Mouse (Mus musculus) intestine, embryonic 14.5 days (tissue): ENCODE data around the gene Mllt1. TPM values are rescaled to one million over a fixed set of nuclear protein-coding genes. Genes with fewer than 3 reads are reported as not detected.

Experiments used
- ATAC-seq: fragments of 200-750 bp; cut with Nextera tagmentation; replicated peaks from 2 replicates; pipeline ENCODE4 v1.8.0; 2017; ENCODE audit warnings: low read depth, moderate number of reproducible peaks, moderate TSS enrichment, moderate library complexity; ENCODE audit not compliant: low FRiP score, low TSS enrichment
- DNase-seq: peaks from one replicate; pipeline ENCODE4 v3.0.0-alpha.2; 2018; ENCODE audit warnings: low spot score
- H3K27ac ChIP-seq: fragments of 300-500 bp; sonication (generic); 2 replicates; pipeline ENCODE4 v1.5.1; 2014; ENCODE audit warnings: low read depth, mild to moderate bottlenecking, control low read depth
- H3K27me3 ChIP-seq: fragments of 300-500 bp; sonication (generic); replicated peaks from 2 replicates; pipeline ENCODE4 v1.6.1; 2014; ENCODE audit warnings: low read length, control low read depth; ENCODE audit not compliant: control insufficient read depth, insufficient read depth
- H3K36me3 ChIP-seq: fragments of 300-500 bp; sonication (generic); 2 replicates; pipeline ENCODE4 v1.6.1; 2014; ENCODE audit warnings: low read length, control low read depth; ENCODE audit not compliant: control insufficient read depth, insufficient read depth
- H3K4me1 ChIP-seq: fragments of 300-500 bp; sonication (generic); replicated peaks from 2 replicates; pipeline ENCODE4 v1.6.1; 2014; ENCODE audit warnings: low read length, control low read depth, mixed read lengths; ENCODE audit not compliant: control insufficient read depth, insufficient read depth
- H3K4me2 ChIP-seq: fragments of 300-500 bp; sonication (generic); 2 replicates; pipeline ENCODE4 v1.6.1; 2014; ENCODE audit warnings: low read length
- H3K4me3 ChIP-seq: fragments of 300-500 bp; sonication (generic); 2 replicates; pipeline ENCODE4 v1.5.1; 2014; ENCODE audit warnings: low read depth, low read length, control low read depth, mixed read lengths
- H3K9ac ChIP-seq: fragments of 300-500 bp; sonication (generic); 2 replicates; pipeline ENCODE4 v1.6.1; 2014; ENCODE audit warnings: mild to moderate bottlenecking, low read length
- H3K9me3 ChIP-seq: fragments of 300-500 bp; sonication (generic); 2 replicates; pipeline ENCODE4 v1.6.1; 2016; ENCODE audit warnings: low read length, control low read depth; ENCODE audit not compliant: control insufficient read depth
- WGBS: fragments of 180-500 bp; shearing (Covaris S2); extraction: QIAGEN DNeasy Blood & Tissue Kit; methylation state at CpG from one replicate; pipeline ENCODE4 v1.1.7; 2014; 5-methylcytosine and 5-hydroxymethylcytosine counted together
- polyA plus RNA-seq: library from polyadenylated mRNA; unstranded; fragments of >200 nt; fragmentation: Nextera tagmentation; extraction: Ambion mirVana; gene quantifications from 2 replicates; pipeline ENCODE4 v1.2.1, GENCODE M21; 2014

Mllt1 gene
- polyA plus RNA-seq, 1 experiment from 2014 or later: 30.4 TPM

GRCm38 (mm10) chr17:56883612-56884011 lies 51.6 kb downstream of the Mllt1 start:
- Histone ChIP-seq H3K4me1 (no peaks in the 10 kb centered on the region; the same call in 1 of the 2 replicates), H3K4me2 (peak overlapping the region; percentile 40), H3K9me3 (0 out of 2 replicates have a peak, but pooled peaks cover 3% of the 10 kb centered on the region), H3K4me3 (0 out of 2 replicates have a peak overlapping the region, but pooled peaks have one; percentile 11), H3K9ac (no peak overlapping the region), H3K36me3 (no peaks in the 10 kb centered on the region), H3K27me3 (no peaks in the 10 kb centered on the region), H3K27ac (no peak overlapping the region)
- 33% methylated on average over 17 of the region's 17 CpGs for WGBS
- DNase-seq (no peak), ATAC-seq (no peak)

- no peaks in the 10 kb centered on the region for H3K27me3 ChIP-seq
- H3K4me1 ChIP-seq: no peaks in the 10 kb centered on the region
- 92% methylated on average over 19 of the region's 19 CpGs for WGBS
- ATAC-seq (no peak), DNase-seq (no peak)
- no peak overlapping the region for H3K27ac ChIP-seq
- no peak overlapping the region for H3K4me3 ChIP-seq
- no peak overlapping the region for H3K4me2 ChIP-seq
- H3K9ac ChIP-seq: no peak overlapping the region
- no peaks in the 10 kb centered on the region for H3K9me3 ChIP-seq
- no peaks in the 10 kb centered on the region for H3K36me3 ChIP-seq
Measured at GRCm38 (mm10) chr17:56877426-56877825, 57.8 kb downstream of the Mllt1 start.

- H3K4me2 ChIP-seq: no peak overlapping the region
- H3K36me3 ChIP-seq: no peaks in the 10 kb centered on the region
- H3K4me3 ChIP-seq: no peak overlapping the region
- H3K9me3 ChIP-seq: no peaks in the 10 kb centered on the region
- 61% methylated on average over 8 of the region's 8 CpGs for WGBS
- ATAC-seq: no peak
- H3K27ac ChIP-seq: no peak overlapping the region
- H3K4me1 ChIP-seq: no peaks in the 10 kb centered on the region
- H3K9ac ChIP-seq: no peak overlapping the region
- DNase-seq: no peak
- H3K27me3 ChIP-seq: no peaks in the 10 kb centered on the region
Measured at GRCm38 (mm10) chr17:56876981-56877380, 58.2 kb downstream of the Mllt1 start.

- WGBS: 86% methylated on average over 3 of the region's 3 CpGs
- no peaks in the 10 kb centered on the region for H3K27me3 ChIP-seq
Measured at GRCm38 (mm10) chr17:56876465-56876864, 58.8 kb downstream of the Mllt1 start.

GRCm38 (mm10) chr17:56874936-56875651 lies 60.1 kb downstream of the Mllt1 start, which contains the start of gene 1700061G19Rik:
1700061G19Rik (plus strand) TSS chr17:56875477.
- Histone ChIP-seq H3K27me3 (no peaks in the 10 kb centered on the region), H3K27ac (no peak within 1 kb of the TSS), H3K36me3 (no peaks in the 10 kb centered on the region), H3K4me3 (no peak within 1 kb of the TSS), H3K9me3 (no peaks in the 10 kb centered on the region), H3K4me2 (no peak within 1 kb of the TSS), H3K4me1 (no peaks in the 10 kb centered on the region), H3K9ac (no peak within 1 kb of the TSS)
- no peak for ATAC-seq
- DNase-seq: no peak
- 80% methylated on average over 12 of the region's 12 CpGs for WGBS

More at GRCm38 (mm10) chr17:56876465-56876864, 58.8 kb downstream of the Mllt1 start:
- no peak overlapping the region for H3K4me2 ChIP-seq
- no peak overlapping the region for H3K9ac ChIP-seq
- DNase-seq: no peak
- no peak overlapping the region for H3K27ac ChIP-seq
- H3K4me1 ChIP-seq: no peaks in the 10 kb centered on the region
- H3K4me3 ChIP-seq: no peak overlapping the region
- no peaks in the 10 kb centered on the region for H3K9me3 ChIP-seq
- no peak for ATAC-seq
- no peaks in the 10 kb centered on the region for H3K36me3 ChIP-seq

GRCm38 (mm10) chr17:56874237-56874636 lies 61.0 kb downstream of the Mllt1 start, which contains the start of gene Acsbg2:
Acsbg2 (minus strand) TSS chr17:56874447.
- Histone ChIP-seq H3K27ac (no peak within 1 kb of the TSS), H3K9me3 (no peaks in the 10 kb centered on the region), H3K27me3 (no peaks in the 10 kb centered on the region), H3K4me1 (no peaks in the 10 kb centered on the region), H3K36me3 (no peaks in the 10 kb centered on the region), H3K4me3 (no peak within 1 kb of the TSS), H3K9ac (no peak within 1 kb of the TSS), H3K4me2 (no peak within 1 kb of the TSS)
- no peak for ATAC-seq
- WGBS: 100% methylated on average over 2 of the region's 2 CpGs
- DNase-seq: no peak

GRCm38 (mm10) chr17:56872512-56872911 lies 62.7 kb downstream of the Mllt1 start:
- Histone ChIP-seq H3K9ac (no peak overlapping the region), H3K36me3 (no peaks in the 10 kb centered on the region), H3K27me3 (no peaks in the 10 kb centered on the region), H3K4me1 (no peaks in the 10 kb centered on the region), H3K9me3 (no peaks in the 10 kb centered on the region), H3K4me2 (no peak overlapping the region), H3K27ac (no peak overlapping the region), H3K4me3 (no peak overlapping the region)
- WGBS: 74% methylated on average over 7 of the region's 7 CpGs
- no peak for ATAC-seq
- no peak for DNase-seq

GRCm38 (mm10) chr17:56871767-56872166 lies 63.4 kb downstream of the Mllt1 start:
- WGBS: 64% methylated on average over 8 of the region's 8 CpGs
- H3K27me3 ChIP-seq: no peaks in the 10 kb centered on the region
- ATAC-seq (no peak), DNase-seq (no peak)
- no peaks in the 10 kb centered on the region for H3K4me1 ChIP-seq
- H3K27ac ChIP-seq: no peak overlapping the region
- no peak overlapping the region for H3K4me2 ChIP-seq
- no peak overlapping the region for H3K9ac ChIP-seq
- no peaks in the 10 kb centered on the region for H3K36me3 ChIP-seq
- H3K9me3 ChIP-seq: 0 out of 2 replicates have a peak, but pooled peaks cover 2% of the 10 kb centered on the region
- no peak overlapping the region for H3K4me3 ChIP-seq
